9 mouse cellular contexts compared by ENCODE assay signal in genomic region chr10:4612313-4613036, GRCm38 (mm10). TPM values are rescaled to one million over a fixed set of nuclear protein-coding genes. Genes with fewer than 3 reads are reported as not detected.
DNase-seq lines count a peak whose midpoint lies in the region; ATAC-seq and TF ChIP-seq lines count a peak whose summit lies in the region.
"Had no signal": no experiment of that assay in that cellular context is flagged by ENCODE, and none has a peak within 500 bp of the region (broad histone marks: within the 10 kb centered on the region; RNA-seq: fewer than 3 reads in every experiment).

No protein-coding gene starts in this region.

- peak overlapping the region; percentile 23 for H3K27ac ChIP-seq in heart, adult 2 months
- H3K27ac ChIP-seq in heart, embryonic 12.5 days (ENCODE audit: poor library complexity, severe bottlenecking) = no peak overlapping the region
- no peak overlapping the region for H3K27ac ChIP-seq in liver, embryonic 16.5 days (ENCODE audit: low read length)

- no peaks in the 10 kb centered on the region for H3K9me3 ChIP-seq in heart, embryonic 12.5 days (replicated peaks)
- no peaks in the 10 kb centered on the region for H3K9me3 ChIP-seq in liver, embryonic 16.5 days (replicated peaks; ENCODE audit: control insufficient read depth, low read length)

- H3K4me1 ChIP-seq in heart, adult 2 months (ENCODE audit: control insufficient read depth, insufficient read depth, low read length) = no peaks in the 10 kb centered on the region
- H3K4me1 ChIP-seq in heart, embryonic 12.5 days (replicated peaks) = no peaks in the 10 kb centered on the region
- H3K4me1 ChIP-seq in liver, embryonic 16.5 days (ENCODE audit: control insufficient read depth, low read depth, low read length) = no peaks in the 10 kb centered on the region; the same call in 1 of the 2 replicates

- TF ChIP-seq POLR2A in heart, adult 2 months (IDR thresholded peaks at IDR 0.05; ENCODE audit: insufficient read depth, low read depth, low read length) = no peak

- ATAC-seq in heart, embryonic 12.5 days (ENCODE audit: insufficient number of reproducible peaks, low FRiP score) = no peak; the same call in 1 of the 2 replicates
- no peak for ATAC-seq in liver, embryonic 16.5 days (ENCODE audit: low read depth)
- ATAC-seq: Patski had no signal

- no peaks in the 10 kb centered on the region for H3K27me3 ChIP-seq in heart, adult 2 months (ENCODE audit: control insufficient read depth, insufficient read depth, low read length)
- H3K27me3 ChIP-seq in heart, embryonic 12.5 days (replicated peaks) = no peaks in the 10 kb centered on the region
- H3K27me3 ChIP-seq in liver, embryonic 16.5 days (ENCODE audit: control insufficient read depth, insufficient read depth, low read depth, low read length) = no peaks in the 10 kb centered on the region
- H3K27me3 ChIP-seq: Patski had no signal

- peak; percentile 29 to 34 for DNase-seq in heart, adult 2 months
- no peak for DNase-seq in heart, postnatal 4 days
- DNase-seq in CD8-positive naive resting alpha-beta T cell, adult 2 months (ENCODE audit: low read depth in 2 of 2, low spot score in 2 of 2) = peak; percentile 32 to 49
- peak; percentile 45 for DNase-seq in thymus, postnatal 4 days
- no peak for DNase-seq in left cerebral cortex, adult 11 months (ENCODE audit: low spot score)
- no peak for DNase-seq in cerebellum, adult 9-11 months

- WGBS in heart, adult 2 months = 30% methylated on average over 22 of the region's 22 CpGs
- WGBS in heart, embryonic 12.5 days = 57% methylated on average over 22 of the region's 22 CpGs
- WGBS in liver, embryonic 16.5 days (ENCODE audit: insufficient replicate concordance) = 21% methylated on average over 22 of the region's 22 CpGs

- peak overlapping the region; percentile 63 for H3K4me2 ChIP-seq in heart, embryonic 12.5 days
- H3K4me2 ChIP-seq in liver, embryonic 16.5 days (ENCODE audit: low read depth, low read length) = peak overlapping the region; percentile 36

- no peaks in the 10 kb centered on the region for H3K79me2 ChIP-seq in heart, adult 2 months (replicated peaks; ENCODE audit: control insufficient read depth, insufficient read depth, low read length)

- TF ChIP-seq EP300 in heart, adult 2 months (IDR thresholded peaks at IDR 0.05; ENCODE audit: insufficient read depth, low read depth, low read length) = no peak

- no peaks in the 10 kb centered on the region for H3K36me3 ChIP-seq in heart, adult 2 months (ENCODE audit: control insufficient read depth, insufficient read depth, low read length)
- no peaks in the 10 kb centered on the region for H3K36me3 ChIP-seq in heart, embryonic 12.5 days
- H3K36me3 ChIP-seq in liver, embryonic 16.5 days (ENCODE audit: control insufficient read depth, insufficient read depth) = no peaks in the 10 kb centered on the region

- H3K4me3 ChIP-seq in heart, adult 2 months = peak overlapping the region; percentile 39
- peak overlapping the region; percentile 32 for H3K4me3 ChIP-seq in heart, embryonic 12.5 days
- peak overlapping the region; percentile 47 for H3K4me3 ChIP-seq in liver, embryonic 16.5 days (ENCODE audit: low read depth, low read length)

- intact Hi-C loops in heart, adult 2 months (cut with DNase I) = no loop called here

- TF ChIP-seq CTCF in heart, adult 2 months (IDR thresholded peaks at IDR 0.05) = no peak

- peak overlapping the region; percentile 41; the same call in 1 of the 2 replicates for H3K9ac ChIP-seq in heart, adult 2 months (ENCODE audit: low read depth, low read length)
- H3K9ac ChIP-seq in heart, embryonic 12.5 days = no peak overlapping the region
- H3K9ac ChIP-seq in liver, embryonic 16.5 days (ENCODE audit: low read depth, low read length) = peak overlapping the region; percentile 1

RNA-seq across cellular contexts. Expression of gene Esr1, which starts 1.1 kb away (rescaled TPM):
- 1 to 10 TPM in 1 of 2 experiments, under 1 TPM in 1; 0.70 to 1.0 TPM for total RNA-seq in heart, adult 2 months (2021)
- 0.88 and 1.7 TPM in 2 replicates for polyA plus RNA-seq in heart, adult 2 months (2012; rRNA removed)
- total RNA-seq in heart, postnatal 4 days (2021) = under 1 TPM; 0.41 to 0.52 TPM
- 1.00 and 1.2 TPM in 2 replicates for polyA plus RNA-seq in heart, embryonic 12.5 days (2016; fragmentation: Nextera tagmentation; extraction: Ambion mirVana)
- 0.36 and 0.47 TPM in 2 replicates for polyA plus RNA-seq in liver, embryonic 16.5 days (2015; fragmentation: Nextera tagmentation; extraction: Ambion mirVana)

Comparison
In these comparisons a context has a peak if more than half of its experiments do, and no peak if none do; other contexts are left out.
1. DNase-seq: peak in heart, adult 2 months (2 of 2), CD8-positive naive resting alpha-beta T cell, adult 2 months (2 of 2) and thymus, postnatal 4 days (single experiment); none in heart, postnatal 4 days (single experiment), left cerebral cortex, adult 11 months (single experiment) and cerebellum, adult 9-11 months (single experiment).
2. Peak in every context shown above with its lines, with median percentiles within 50 percentile points of each other: H3K4me3 ChIP-seq.